Mouse (Mus musculus) kidney, postnatal 14 days (tissue): Measurements from ENCODE around the gene Gls2.
"Not testable (repeated sequence)": the region's sequence is repeated elsewhere in the genome, so short reads cannot be mapped to it uniquely, and the experiment has no call there.

Source experiments
- DNase-seq: peaks from one replicate; pipeline ENCODE4 v3.0.0; 2022; ENCODE audit warnings: mixed read lengths

Gene Gls2

GRCm38 (mm10) chr10:128194024-128194550 lies at the start of gene Gls2:
Gls2 (plus strand) TSS chr10:128194457.
- DNase-seq: peak; percentile 97

GRCm38 (mm10) chr10:128144961-128145360 lies 49.3 kb upstream of the Gls2 start:
- DNase-seq: no peak

GRCm38 (mm10) chr10:128148789-128149365 lies 45.4 kb upstream of the Gls2 start:
- no peak for DNase-seq

GRCm38 (mm10) chr10:128149592-128149991 lies 44.7 kb upstream of the Gls2 start:
- peak; percentile 92 for DNase-seq

GRCm38 (mm10) chr10:128150941-128151340 lies 43.3 kb upstream of the Gls2 start:
- peak; percentile 84 for DNase-seq

GRCm38 (mm10) chr10:128153978-128154377 lies 40.3 kb upstream of the Gls2 start:
- no peak for DNase-seq

GRCm38 (mm10) chr10:128165726-128166125 lies 28.5 kb upstream of the Gls2 start:
- not testable (repeated sequence) for DNase-seq

- DNase-seq: no peak
Measured at GRCm38 (mm10) chr10:128167091-128167490, 27.2 kb upstream of the Gls2 start.

- DNase-seq: not testable (repeated sequence)
Measured at GRCm38 (mm10) chr10:128171348-128171747, 22.9 kb upstream of the Gls2 start.

- no peak for DNase-seq
Measured at GRCm38 (mm10) chr10:128175302-128175701, 19.0 kb upstream of the Gls2 start.

- DNase-seq: peak; percentile 82
Measured at GRCm38 (mm10) chr10:128175996-128176755, 18.1 kb upstream of the Gls2 start.

- no peak for DNase-seq
Measured at GRCm38 (mm10) chr10:128177316-128177715, 16.9 kb upstream of the Gls2 start.

GRCm38 (mm10) chr10:128179989-128180388 lies 14.3 kb upstream of the Gls2 start, which contains the start of gene Rbms2:
Rbms2 (minus strand) TSS chr10:128180297.
- DNase-seq: peak; percentile 65

- no peak for DNase-seq
Measured at GRCm38 (mm10) chr10:128184296-128184695, 10.0 kb upstream of the Gls2 start.

- peak; percentile 24 for DNase-seq
Measured at GRCm38 (mm10) chr10:128185277-128185940, 8.8 kb upstream of the Gls2 start.

GRCm38 (mm10) chr10:128185959-128186358 lies 8.3 kb upstream of the Gls2 start:
- peak; percentile 87 for DNase-seq

GRCm38 (mm10) chr10:128187181-128187605 lies 7.1 kb upstream of the Gls2 start:
- no peak for DNase-seq

GRCm38 (mm10) chr10:128188242-128188877 lies 5.9 kb upstream of the Gls2 start:
- DNase-seq: peak; percentile 84

GRCm38 (mm10) chr10:128191472-128191871 lies 2.8 kb upstream of the Gls2 start:
- no peak for DNase-seq

GRCm38 (mm10) chr10:128192030-128192766 lies 2.1 kb upstream of the Gls2 start:
- not testable (repeated sequence) for DNase-seq

GRCm38 (mm10) chr10:128193113-128193512 lies 1.1 kb upstream of the Gls2 start:
- no peak for DNase-seq
